Mouse (Mus musculus): Measurements from ENCODE around the gene Tprn. TPM values are rescaled to one million over a fixed set of nuclear protein-coding genes. Genes with fewer than 3 reads are reported as not detected.

Tprn gene
- polyA plus RNA-seq (2014; fragmentation: Nextera tagmentation; extraction: Ambion mirVana): 3.3 TPM in 2 replicates

DNA sequence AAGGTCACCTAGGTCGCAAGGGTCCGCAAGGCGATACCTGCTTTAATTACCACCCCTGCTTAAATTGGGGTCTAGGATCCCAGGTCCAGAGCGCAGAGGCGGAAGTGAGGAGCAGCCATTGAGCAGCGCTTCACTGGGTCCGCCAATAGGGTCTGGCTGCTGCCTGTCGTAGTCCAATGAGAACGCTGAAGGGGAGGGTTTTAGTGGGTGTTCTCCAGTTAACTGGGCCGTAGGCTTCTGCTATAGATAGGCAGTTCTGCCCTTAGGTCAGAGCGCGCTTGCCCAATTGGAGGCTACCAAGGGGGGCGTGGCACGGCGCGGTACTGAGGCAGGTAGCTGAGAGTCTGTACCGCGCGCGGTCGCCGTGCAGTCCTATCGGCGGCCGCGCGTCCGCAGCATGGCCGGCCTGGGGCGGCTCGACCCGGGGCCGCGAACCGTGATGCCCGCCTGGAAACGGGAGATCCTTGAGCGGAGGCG, at the start of gene Tprn:
Gene Tprn (plus strand): TSS at position 328 of the 477 bp plus-strand sequence.
- no peaks in the 10 kb centered on the region for H3K36me3 ChIP-seq (ENCODE audit: control insufficient read depth, insufficient read depth, low read length)
- H3K9me3 ChIP-seq (replicated peaks; ENCODE audit: control insufficient read depth, low read length): no peaks in the 10 kb centered on the region
- peak within 1 kb of the TSS; percentile 83 for H3K4me3 ChIP-seq (ENCODE audit: low read depth, low read length)
- H3K9ac ChIP-seq (ENCODE audit: low read depth, low read length): peak within 1 kb of the TSS; percentile 78
- peaks cover 16% of the 10 kb centered on the region for H3K27me3 ChIP-seq (ENCODE audit: control insufficient read depth, insufficient read depth, low read length)
- H3K27ac ChIP-seq (ENCODE audit: low read depth, low read length): no peak within 1 kb of the TSS
- peak within 1 kb of the TSS; percentile 100 for H3K4me2 ChIP-seq
- ATAC-seq (replicated peaks; ENCODE audit: insufficient number of reproducible peaks, low FRiP score, low TSS enrichment): peak; percentile 97
- peaks cover 29% of the 10 kb centered on the region for H3K4me1 ChIP-seq (ENCODE audit: control insufficient read depth, insufficient read depth, low read length)
- WGBS (ENCODE audit: insufficient replicate concordance): under 1% methylated on average over 39 of the region's 39 CpGs

- peaks cover 8% of the 10 kb centered on the region; the same call in 1 of the 2 replicates for H3K27me3 ChIP-seq (ENCODE audit: control insufficient read depth, insufficient read depth, low read length)
- WGBS (ENCODE audit: insufficient replicate concordance): 54% methylated on average over 23 of the region's 23 CpGs
- H3K36me3 ChIP-seq (ENCODE audit: control insufficient read depth, insufficient read depth, low read length): no peaks in the 10 kb centered on the region; the same call in 1 of the 2 replicates
- H3K27ac ChIP-seq (ENCODE audit: low read depth, low read length): no peak overlapping the region
- no peak overlapping the region for H3K9ac ChIP-seq (ENCODE audit: low read depth, low read length)
- no peak overlapping the region for H3K4me3 ChIP-seq (ENCODE audit: low read depth, low read length)
- H3K4me1 ChIP-seq (ENCODE audit: control insufficient read depth, insufficient read depth, low read length): peaks cover 11% of the 10 kb centered on the region
- H3K9me3 ChIP-seq (replicated peaks; ENCODE audit: control insufficient read depth, low read length): no peaks in the 10 kb centered on the region
- no peak overlapping the region for H3K4me2 ChIP-seq
- ATAC-seq (replicated peaks; ENCODE audit: insufficient number of reproducible peaks, low FRiP score, low TSS enrichment): no peak
These were observed 49.1 kb upstream of the Tprn start for GRCm38 (mm10) chr2:25213266-25213865.

DNA sequence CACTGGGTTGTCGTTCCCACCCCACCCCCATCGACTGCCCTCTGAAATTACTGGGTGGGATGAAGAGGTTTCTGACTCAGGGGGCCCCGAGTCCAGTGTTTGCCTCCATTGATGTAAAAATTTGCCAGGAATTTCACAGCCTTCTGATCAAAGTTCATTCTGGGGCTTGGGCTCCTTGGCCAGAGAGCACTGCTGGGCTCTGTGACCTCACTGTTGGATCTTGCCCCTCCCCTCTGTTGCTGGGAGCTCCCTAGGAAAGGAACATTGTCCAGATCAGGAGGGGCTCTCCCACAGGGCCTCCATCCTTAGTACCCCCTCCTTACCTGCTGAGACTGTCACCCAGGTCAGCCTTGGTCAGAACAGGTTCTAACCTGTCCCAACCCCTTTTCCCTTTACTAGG, 48.0 kb upstream of the Tprn start, which contains the start of gene Stpg3:
Gene Stpg3 (minus strand): TSS at position 194 of the 400 bp plus-strand sequence.
- peaks cover 11% of the 10 kb centered on the region for H3K4me1 ChIP-seq (ENCODE audit: control insufficient read depth, insufficient read depth, low read length)
- no peak within 1 kb of the TSS for H3K9ac ChIP-seq (ENCODE audit: low read depth, low read length)
- peaks cover 8% of the 10 kb centered on the region; the same call in 1 of the 2 replicates for H3K27me3 ChIP-seq (ENCODE audit: control insufficient read depth, insufficient read depth, low read length)
- no peak for ATAC-seq (replicated peaks; ENCODE audit: insufficient number of reproducible peaks, low FRiP score, low TSS enrichment)
- no peak within 1 kb of the TSS for H3K4me3 ChIP-seq (ENCODE audit: low read depth, low read length)
- H3K9me3 ChIP-seq (replicated peaks; ENCODE audit: control insufficient read depth, low read length): no peaks in the 10 kb centered on the region
- no peak within 1 kb of the TSS for H3K27ac ChIP-seq (ENCODE audit: low read depth, low read length)
- WGBS (ENCODE audit: insufficient replicate concordance): 72% methylated on average over 3 of the region's 3 CpGs
- H3K4me2 ChIP-seq: no peak within 1 kb of the TSS
- H3K36me3 ChIP-seq (ENCODE audit: control insufficient read depth, insufficient read depth, low read length): no peaks in the 10 kb centered on the region

- WGBS (ENCODE audit: insufficient replicate concordance): 49% methylated on average over 2 of the region's 2 CpGs
- Histone ChIP-seq H3K27me3 (ENCODE audit: control insufficient read depth, insufficient read depth, low read length) (peaks cover 7% of the 10 kb centered on the region; the same call in 1 of the 2 replicates), H3K9me3 (replicated peaks; ENCODE audit: control insufficient read depth, low read length) (no peaks in the 10 kb centered on the region), H3K36me3 (ENCODE audit: control insufficient read depth, insufficient read depth, low read length) (no peaks in the 10 kb centered on the region), H3K27ac (ENCODE audit: low read depth, low read length) (no peak overlapping the region), H3K4me2 (no peak overlapping the region), H3K9ac (ENCODE audit: low read depth, low read length) (no peak overlapping the region), H3K4me3 (ENCODE audit: low read depth, low read length) (no peak overlapping the region), H3K4me1 (ENCODE audit: control insufficient read depth, insufficient read depth, low read length) (no peaks in the 10 kb centered on the region)
- ATAC-seq (replicated peaks; ENCODE audit: insufficient number of reproducible peaks, low FRiP score, low TSS enrichment): no peak
These were observed 44.8 kb upstream of the Tprn start for GRCm38 (mm10) chr2:25217666-25218065.

DNA sequence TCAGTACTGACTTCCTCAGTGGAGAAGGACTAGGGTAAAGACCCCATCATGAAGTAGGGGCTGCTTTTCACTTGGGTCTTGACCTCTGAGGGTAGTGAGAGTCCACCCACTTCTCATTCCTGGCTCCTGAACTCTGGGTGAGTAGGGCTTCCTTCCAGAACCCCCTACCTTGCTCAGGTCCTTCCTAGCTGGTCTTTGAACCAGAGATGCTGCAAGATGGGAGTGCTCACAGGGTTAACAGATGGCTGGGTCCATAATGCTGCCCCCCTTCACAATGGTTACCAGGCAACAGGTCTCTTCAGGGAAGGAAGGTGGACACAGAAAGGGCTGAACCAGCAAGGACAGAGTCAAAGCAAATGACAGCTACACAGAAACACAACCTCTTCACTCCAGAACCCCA, 44.0 kb upstream of the Tprn start, which contains the start of gene Fam166a:
Gene Fam166a (plus strand): TSS at position 301 of the 400 bp plus-strand sequence.
- peaks cover 2% of the 10 kb centered on the region; the same call in 1 of the 2 replicates for H3K27me3 ChIP-seq (ENCODE audit: control insufficient read depth, insufficient read depth, low read length)
- H3K9ac ChIP-seq (ENCODE audit: low read depth, low read length): no peak within 1 kb of the TSS
- no peaks in the 10 kb centered on the region for H3K9me3 ChIP-seq (replicated peaks; ENCODE audit: control insufficient read depth, low read length)
- H3K4me1 ChIP-seq (ENCODE audit: control insufficient read depth, insufficient read depth, low read length): peaks cover 3% of the 10 kb centered on the region
- H3K4me3 ChIP-seq (ENCODE audit: low read depth, low read length): no peak within 1 kb of the TSS
- no peaks in the 10 kb centered on the region for H3K36me3 ChIP-seq (ENCODE audit: control insufficient read depth, insufficient read depth, low read length)
- no peak within 1 kb of the TSS for H3K4me2 ChIP-seq
- no peak for ATAC-seq (replicated peaks; ENCODE audit: insufficient number of reproducible peaks, low FRiP score, low TSS enrichment)
- H3K27ac ChIP-seq (ENCODE audit: low read depth, low read length): no peak within 1 kb of the TSS

GRCm38 (mm10) chr2:25221331-25221772, 41.1 kb upstream of the Tprn start:
- H3K27ac ChIP-seq (ENCODE audit: low read depth, low read length): no peak overlapping the region
- no peak overlapping the region for H3K9ac ChIP-seq (ENCODE audit: low read depth, low read length)
- no peaks in the 10 kb centered on the region for H3K27me3 ChIP-seq (ENCODE audit: control insufficient read depth, insufficient read depth, low read length)
- no peaks in the 10 kb centered on the region for H3K36me3 ChIP-seq (ENCODE audit: control insufficient read depth, insufficient read depth, low read length)
- H3K9me3 ChIP-seq (replicated peaks; ENCODE audit: control insufficient read depth, low read length): no peaks in the 10 kb centered on the region
- no peak overlapping the region for H3K4me3 ChIP-seq (ENCODE audit: low read depth, low read length)
- peaks cover 12% of the 10 kb centered on the region for H3K4me1 ChIP-seq (ENCODE audit: control insufficient read depth, insufficient read depth, low read length)
- ATAC-seq (replicated peaks; ENCODE audit: insufficient number of reproducible peaks, low FRiP score, low TSS enrichment): no peak
- 68% methylated on average over 5 of the region's 5 CpGs for WGBS (ENCODE audit: insufficient replicate concordance)
- no peak overlapping the region for H3K4me2 ChIP-seq

GRCm38 (mm10) chr2:25223681-25224491, 38.5 kb upstream of the Tprn start:
- 2% methylated on average over 51 of the region's 53 CpGs for WGBS (ENCODE audit: insufficient replicate concordance)
- peak overlapping the region; percentile 81 for H3K9ac ChIP-seq (ENCODE audit: low read depth, low read length)

GRCm38 (mm10) chr2:25224492-25224765, 38.0 kb upstream of the Tprn start, which contains the start of gene Tubb4b:
Gene Tubb4b, minus strand, starts transcription at chr2:25224702.
- peak within 1 kb of the TSS; percentile 93 for H3K27ac ChIP-seq (ENCODE audit: low read depth, low read length)
- peak within 1 kb of the TSS; percentile 71 for H3K4me3 ChIP-seq (ENCODE audit: low read depth, low read length)
- H3K4me2 ChIP-seq: peak within 1 kb of the TSS; percentile 97
- H3K4me1 ChIP-seq (ENCODE audit: control insufficient read depth, insufficient read depth, low read length): peaks cover 16% of the 10 kb centered on the region
- under 1% methylated on average over 17 of the region's 17 CpGs for WGBS (ENCODE audit: insufficient replicate concordance)
- H3K36me3 ChIP-seq (ENCODE audit: control insufficient read depth, insufficient read depth, low read length): no peaks in the 10 kb centered on the region
- H3K9me3 ChIP-seq (replicated peaks; ENCODE audit: control insufficient read depth, low read length): no peaks in the 10 kb centered on the region
- peaks cover 4% of the 10 kb centered on the region; the same call in 1 of the 2 replicates for H3K27me3 ChIP-seq (ENCODE audit: control insufficient read depth, insufficient read depth, low read length)
- peak within 1 kb of the TSS; percentile 81 for H3K9ac ChIP-seq (ENCODE audit: low read depth, low read length)
- ATAC-seq (replicated peaks; ENCODE audit: insufficient number of reproducible peaks, low FRiP score, low TSS enrichment): no peak

More at GRCm38 (mm10) chr2:25223681-25224491, 38.5 kb upstream of the Tprn start:
- Histone ChIP-seq H3K27ac (ENCODE audit: low read depth, low read length) (peak overlapping the region; percentile 91), H3K4me1 (ENCODE audit: control insufficient read depth, insufficient read depth, low read length) (peaks cover 14% of the 10 kb centered on the region), H3K9me3 (replicated peaks; ENCODE audit: control insufficient read depth, low read length) (no peaks in the 10 kb centered on the region), H3K4me2 (peak overlapping the region; percentile 97), H3K4me3 (ENCODE audit: low read depth, low read length) (peak overlapping the region; percentile 71), H3K36me3 (ENCODE audit: control insufficient read depth, insufficient read depth, low read length) (no peaks in the 10 kb centered on the region), H3K27me3 (ENCODE audit: control insufficient read depth, insufficient read depth, low read length) (no peaks in the 10 kb centered on the region)
- ATAC-seq (replicated peaks; ENCODE audit: insufficient number of reproducible peaks, low FRiP score, low TSS enrichment): peak; percentile 71
